In genomic region chr7:127841340-127842000, GRCm38 (mm10) we compare ENCODE assay signal across 8 mouse cellular contexts. TPM values are rescaled to one million over a fixed set of nuclear protein-coding genes. Genes with fewer than 3 reads are reported as not detected.
DNase-seq lines count a peak whose midpoint lies in the region; ATAC-seq and TF ChIP-seq lines count a peak whose summit lies in the region.

No protein-coding gene starts in this region.

- peak overlapping the region; percentile 68 for H3K9ac ChIP-seq in hindbrain, postnatal 0 days (replicated peaks; ENCODE audit: low read length)

- peak; percentile 71 for DNase-seq in WW6 (ENCODE audit: low read depth, low spot score)
- DNase-seq in cerebellum, postnatal 4 days (ENCODE audit: low spot score in 2 of 2) = peak; percentile 83 to 92
- DNase-seq in gastrocnemius, adult 2 months = peak; percentile 97
- DNase-seq in hindbrain, postnatal 0 days (ENCODE audit: low spot score) = peak; percentile 98
- peak; percentile 96 for DNase-seq in left cerebral cortex, adult 2 months (ENCODE audit: extremely low spot score in 1 of 2, low spot score in 2 of 2)
- DNase-seq in right cerebral cortex, adult 2 months (ENCODE audit: low spot score in 2 of 2) = peak; percentile 96
- DNase-seq in urinary bladder, postnatal 14 days (ENCODE audit: low spot score) = peak; percentile 93

- no peak for TF ChIP-seq CTCF in gastrocnemius, adult 2 months (IDR thresholded peaks at IDR 0.05)
- TF ChIP-seq CTCF in hindbrain, postnatal 0 days (IDR thresholded peaks at IDR 0.05; ENCODE audit: low read depth) = 0 out of 2 replicates have a peak, but pooled peaks have one; percentile 10
- TF ChIP-seq CTCF in left cerebral cortex, adult 2 months (IDR thresholded peaks at IDR 0.05) = no peak

- H3K4me2 ChIP-seq in hindbrain, postnatal 0 days (ENCODE audit: low read depth, low read length) = peak overlapping the region; percentile 96

- H3K4me3 ChIP-seq in gastrocnemius, adult 2 months = peak overlapping the region; percentile 71
- H3K4me3 ChIP-seq in hindbrain, postnatal 0 days (ENCODE audit: low read length) = peak overlapping the region; percentile 81
- H3K4me3 ChIP-seq in left cerebral cortex, adult 2 months = peak overlapping the region; percentile 67

- WGBS in hindbrain, postnatal 0 days = under 1% methylated on average over 44 of the region's 46 CpGs

- peaks cover 13% of the 10 kb centered on the region; the same call in 1 of the 2 replicates for H3K36me3 ChIP-seq in hindbrain, postnatal 0 days (ENCODE audit: insufficient read depth, low read length)

- peak overlapping the region; percentile 96 for H3K27ac ChIP-seq in gastrocnemius, adult 2 months
- H3K27ac ChIP-seq in hindbrain, postnatal 0 days = peak overlapping the region; percentile 95
- H3K27ac ChIP-seq in left cerebral cortex, adult 2 months = peak overlapping the region; percentile 97

- intact Hi-C loops in gastrocnemius, adult 2 months (cut with DNase I) = loop anchor here (2.0 to 5.0 kb wide), 2 partner anchors 33 to 39 kb away; partner anchors contain the start of gene Hsd3b7
- intact Hi-C loops in left cerebral cortex, adult 2 months (cut with DNase I) = loop anchor here (1.0 to 2.0 kb wide), 4 partner anchors 17 to 65 kb away; partner anchors contain the start of genes Setd1a, Stx1b and Stx4a

- H3K27me3 ChIP-seq in hindbrain, postnatal 0 days (ENCODE audit: insufficient read depth, low read length) = no peaks in the 10 kb centered on the region

- no peaks in the 10 kb centered on the region for H3K4me1 ChIP-seq in hindbrain, postnatal 0 days (ENCODE audit: insufficient read depth, low read length)

- no peaks in the 10 kb centered on the region for H3K9me3 ChIP-seq in hindbrain, postnatal 0 days (ENCODE audit: low read length)

- ATAC-seq in hindbrain, postnatal 0 days = peak; percentile 98
- peak; percentile 77 for ATAC-seq in megakaryocyte, adult 5-6 weeks (ENCODE audit: poor library complexity, severe bottlenecking)

RNA-seq across cellular contexts. Expression of gene Stx1b, which starts 17.1 kb away (rescaled TPM):
- total RNA-seq in gastrocnemius, adult 2 months (2021) = 1 to 10 TPM; 1.0 TPM
- 69.7 and 72.7 TPM in 2 replicates for total RNA-seq in hindbrain, postnatal 0 days (2014; rRNA removed)
- 66.6 and 76.3 TPM in 2 replicates for polyA plus RNA-seq in hindbrain, postnatal 0 days (2015; fragmentation: Nextera tagmentation; extraction: Ambion mirVana)
- total RNA-seq in left cerebral cortex, adult 2 months (2021) = 100 to 1,000 TPM; 449 to 456 TPM
- total RNA-seq in megakaryocyte, adult 5-6 weeks (2015) = 0.04 TPM in 1 of 2 replicates, not detected in the other
- total RNA-seq in megakaryocyte, adult 5-6 weeks (2017) = not detected in 2 replicates

RNA-seq across cellular contexts. Expression of gene Stx4a, which starts 17.4 kb away (rescaled TPM):
- 10 to 100 TPM; 55.4 to 59.0 TPM for total RNA-seq in gastrocnemius, adult 2 months (2021)
- 4.0 and 9.6 TPM in 2 replicates for total RNA-seq in hindbrain, postnatal 0 days (2014; rRNA removed)
- polyA plus RNA-seq in hindbrain, postnatal 0 days (2015; fragmentation: Nextera tagmentation; extraction: Ambion mirVana) = 28.4 and 31.8 TPM in 2 replicates
- total RNA-seq in left cerebral cortex, adult 2 months (2021) = 10 to 100 TPM; 85.7 to 98.9 TPM
- 59.2 and 68.7 TPM in 2 replicates for total RNA-seq in megakaryocyte, adult 5-6 weeks (2015)
- total RNA-seq in megakaryocyte, adult 5-6 weeks (2017) = 37.7 and 45.0 TPM in 2 replicates

RNA-seq across cellular contexts. Expression of gene Zfp646, which starts 34.6 kb away (rescaled TPM):
- total RNA-seq in gastrocnemius, adult 2 months (2021) = 10 to 100 TPM; 11.8 to 15.4 TPM
- 34.6 and 35.0 TPM in 2 replicates for total RNA-seq in hindbrain, postnatal 0 days (2014; rRNA removed)
- polyA plus RNA-seq in hindbrain, postnatal 0 days (2015; fragmentation: Nextera tagmentation; extraction: Ambion mirVana) = 3.4 and 4.4 TPM in 2 replicates
- total RNA-seq in left cerebral cortex, adult 2 months (2021) = 10 to 100 TPM; 34.2 to 34.6 TPM
- 16.4 and 22.5 TPM in 2 replicates for total RNA-seq in megakaryocyte, adult 5-6 weeks (2015)
- total RNA-seq in megakaryocyte, adult 5-6 weeks (2017) = 32.2 and 36.8 TPM in 2 replicates

RNA-seq across cellular contexts. Expression of gene Zfp668, which starts 35.2 kb away (rescaled TPM):
- total RNA-seq in gastrocnemius, adult 2 months (2021) = 1 to 10 TPM; 3.3 to 5.0 TPM
- 25.8 and 26.2 TPM in 2 replicates for total RNA-seq in hindbrain, postnatal 0 days (2014; rRNA removed)
- 21.8 and 22.4 TPM in 2 replicates for polyA plus RNA-seq in hindbrain, postnatal 0 days (2015; fragmentation: Nextera tagmentation; extraction: Ambion mirVana)
- 10 to 100 TPM; 23.3 to 24.1 TPM for total RNA-seq in left cerebral cortex, adult 2 months (2021)
- 2.9 and 5.7 TPM in 2 replicates for total RNA-seq in megakaryocyte, adult 5-6 weeks (2015)
- total RNA-seq in megakaryocyte, adult 5-6 weeks (2017) = 1.9 and 3.1 TPM in 2 replicates

RNA-seq across cellular contexts. Expression of gene Hsd3b7, which starts 41.1 kb away (rescaled TPM):
- total RNA-seq in gastrocnemius, adult 2 months (2021) = 1 to 10 TPM; 4.7 to 6.2 TPM
- 11.0 and 12.1 TPM in 2 replicates for total RNA-seq in hindbrain, postnatal 0 days (2014; rRNA removed)
- polyA plus RNA-seq in hindbrain, postnatal 0 days (2015; fragmentation: Nextera tagmentation; extraction: Ambion mirVana) = 10.3 and 11.3 TPM in 2 replicates
- 1 to 10 TPM; 4.2 to 4.5 TPM for total RNA-seq in left cerebral cortex, adult 2 months (2021)
- 27.0 and 30.9 TPM in 2 replicates for total RNA-seq in megakaryocyte, adult 5-6 weeks (2015)
- 28.5 and 28.7 TPM in 2 replicates for total RNA-seq in megakaryocyte, adult 5-6 weeks (2017)

Comparison
In these comparisons a context has a peak if more than half of its experiments do, and no peak if none do; other contexts are left out.
1. Peak in every context shown above with its lines: DNase-seq, ATAC-seq, H3K4me3 ChIP-seq and H3K27ac ChIP-seq.
2. RNA of gene Stx1b, which starts 17.1 kb away (total RNA-seq): 449 to 456 TPM in left cerebral cortex, adult 2 months and 69.7 to 72.7 TPM in hindbrain, postnatal 0 days; 1.0 TPM in gastrocnemius, adult 2 months and 0.04 TPM in megakaryocyte, adult 5-6 weeks; every median in the first group is over 10 times any median in the second.